Mouse (Mus musculus): ENCODE data around the gene Ube2d1.

DNA sequence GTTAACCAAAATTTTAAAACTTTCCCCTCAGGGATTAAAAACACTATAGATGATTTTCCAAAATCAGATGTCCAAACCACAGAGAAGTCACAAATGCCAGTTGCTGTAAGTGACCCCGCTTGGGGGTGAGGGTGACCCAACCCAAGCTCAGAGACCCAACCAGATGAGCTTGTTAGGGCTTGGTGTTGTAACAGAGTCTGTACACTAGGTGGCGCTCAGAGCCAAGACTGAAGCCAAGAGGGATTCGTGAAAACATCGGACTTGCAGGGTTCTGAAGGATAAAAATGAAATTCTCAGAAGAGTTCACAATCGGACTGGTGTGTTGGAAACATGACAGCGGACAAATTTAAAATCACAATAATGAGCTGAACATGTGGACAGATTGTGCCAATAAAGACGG is 41.7 kb upstream of the Ube2d1 start:
- TF ChIP-seq CTCF (IDR thresholded peaks at IDR 0.05; ENCODE audit: control insufficient read depth, insufficient read depth, insufficient replicate concordance, low read depth, low read length): peak; percentile 70; the same call in 1 of the 2 replicates
- no peak for TF ChIP-seq POLR2A (IDR thresholded peaks at IDR 0.05; ENCODE audit: control insufficient read depth, low read depth, low read length)
